Mouse (Mus musculus) MEL (cell line): Measurements from ENCODE around the gene Dmpk.

Experiments
- CTCF ChIP-seq, 3 experiments: IDR thresholded peaks in 2 of 3; conservative IDR thresholded peaks in 1 of 3; 2 replicates each; pipeline ENCODE4 v1.5.1; 2011 to 2012; ENCODE audit warnings: low read length in 3 of 3, low read depth in 2 of 3, mild to moderate bottlenecking in 2 of 3, improper control_type of control experiment in 1 of 3, inconsistent platforms in 1 of 3, mixed read lengths in 1 of 3, moderate library complexity in 1 of 3; ENCODE audit not compliant: control insufficient read depth in 1 of 3, insufficient read depth in 1 of 3, poor library complexity in 1 of 3, severe bottlenecking in 1 of 3
- EP300 ChIP-seq, 2 experiments: IDR thresholded peaks; 2 replicates each; pipeline ENCODE4 v1.6.1; 2011; ENCODE audit warnings: improper control_type of control experiment in 2 of 2, low read length in 2 of 2, low read depth in 1 of 2, mild to moderate bottlenecking in 1 of 2
- POLR2AphosphoS5 ChIP-seq: IDR thresholded peaks from 2 replicates; pipeline ENCODE4 v1.6.1; 2012; ENCODE audit warnings: low read depth, borderline replicate concordance, mild to moderate bottlenecking, inconsistent platforms, low read length, moderate library complexity, mixed read lengths
- SIN3A ChIP-seq: IDR thresholded peaks from 2 replicates; pipeline ENCODE4 v1.6.1; 2012; ENCODE audit warnings: low read length, improper control_type of control experiment, inconsistent platforms
- TAL1 ChIP-seq: IDR thresholded peaks from 2 replicates; pipeline ENCODE4 v1.6.1; 2012; ENCODE audit warnings: mild to moderate bottlenecking, inconsistent platforms, low read length, moderate library complexity, mixed read lengths
- TBP ChIP-seq: IDR thresholded peaks from 2 replicates; pipeline ENCODE4 v1.8.0; 2011; ENCODE audit warnings: low read depth, low read length, improper control_type of control experiment

DNA sequence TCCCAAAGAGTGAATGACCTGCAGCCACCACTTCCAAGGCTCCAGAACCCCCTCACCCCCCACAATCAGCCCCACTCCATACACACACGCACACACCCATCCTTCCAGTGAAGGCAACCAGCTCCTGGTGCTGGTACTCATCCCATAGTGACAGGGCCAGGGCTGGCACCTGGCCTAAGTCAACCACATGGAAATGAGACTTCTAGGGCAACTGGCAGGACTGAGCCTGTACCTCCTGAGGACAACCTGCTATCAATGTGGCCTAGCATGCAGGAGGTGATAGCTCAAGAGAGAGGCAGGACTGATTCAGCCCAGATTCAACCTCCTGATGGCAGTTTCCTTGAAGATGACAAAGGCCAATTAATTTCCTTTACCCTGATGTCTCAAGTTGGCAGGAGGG lies 16.6 kb downstream of the Dmpk start:
- no peak for TF ChIP-seq EP300 (IDR thresholded peaks at IDR 0.05; ENCODE audit: low read depth in 1 of 2, low read length in 2 of 2)
- no peak for TF ChIP-seq TBP
- no peak for TF ChIP-seq CTCF (IDR thresholded peaks at IDR 0.05 in 2 of 3, conservative IDR thresholded peaks at IDR 0.05 in 1 of 3; ENCODE audit: control insufficient read depth in 1 of 3, insufficient read depth in 1 of 3, low read depth in 2 of 3, low read length in 3 of 3, poor library complexity in 1 of 3, severe bottlenecking in 1 of 3)
- TF ChIP-seq SIN3A = no peak
- no peak for TF ChIP-seq TAL1
- no peak for TF ChIP-seq POLR2AphosphoS5
